Mouse (Mus musculus): ENCODE results near the gene Arhgap18.
A peak's percentile ranks its signal among the peaks of the same experiment; 100 is the strongest.

Gene Arhgap18

DNA sequence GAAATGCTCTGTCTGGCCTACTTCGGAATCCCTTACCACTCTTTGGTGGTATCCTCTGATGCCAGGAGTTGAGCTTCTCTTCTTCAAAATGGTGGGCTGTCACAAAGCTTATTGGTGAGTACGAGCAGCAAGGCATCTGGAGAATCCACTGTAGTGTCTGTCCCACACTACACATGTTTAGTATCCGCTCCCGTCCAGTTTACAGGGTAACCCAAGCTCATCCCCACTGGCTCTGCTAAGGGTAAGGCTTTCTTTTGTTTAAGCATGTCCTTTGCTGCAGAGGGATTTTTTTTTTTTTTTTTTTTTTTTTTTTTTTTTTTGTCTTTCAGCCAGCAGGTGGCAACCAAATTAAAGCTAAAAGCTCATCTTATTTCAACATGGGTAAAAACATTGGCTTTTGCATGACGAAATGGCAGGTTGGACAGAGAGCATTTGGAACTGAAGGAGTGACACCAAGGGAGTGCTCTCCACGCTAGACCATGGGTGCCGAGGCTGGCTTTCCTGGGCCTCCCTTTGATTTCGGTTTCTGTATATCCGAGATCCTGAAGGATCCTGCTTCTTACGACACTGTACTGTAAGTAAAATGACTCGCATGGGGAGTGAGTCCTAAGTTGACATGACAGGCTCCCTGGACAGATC lies at the start of gene Arhgap18:
Gene Arhgap18 (plus strand): TSS at position 493 of the 639 bp plus-strand sequence.
- no peak for DNase-seq

- DNase-seq: no peak
Measured at GRCm38 (mm10) chr10:26710458-26711011, 42.7 kb upstream of the Arhgap18 start.

DNA sequence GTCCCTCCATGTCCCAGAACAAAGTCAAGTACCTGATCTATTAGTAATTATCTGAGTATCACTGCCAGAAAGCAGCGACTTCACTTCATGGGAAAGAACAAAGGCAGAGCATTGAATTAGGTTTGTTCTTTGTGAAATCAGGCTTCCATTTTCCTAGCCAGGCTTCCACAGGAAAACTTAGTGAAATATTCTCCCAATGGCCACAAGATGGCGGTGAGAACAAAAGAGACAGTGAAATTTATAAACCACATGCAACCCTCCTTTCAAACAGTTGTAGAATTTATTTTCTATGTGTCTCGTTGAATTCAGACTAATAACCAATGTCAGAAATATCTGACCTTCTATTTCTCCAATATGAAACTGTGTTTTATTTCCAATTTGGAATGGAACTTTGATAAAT lies 42.2 kb upstream of the Arhgap18 start:
- peak in 1 of 2 experiments; percentile 39 for DNase-seq

DNA sequence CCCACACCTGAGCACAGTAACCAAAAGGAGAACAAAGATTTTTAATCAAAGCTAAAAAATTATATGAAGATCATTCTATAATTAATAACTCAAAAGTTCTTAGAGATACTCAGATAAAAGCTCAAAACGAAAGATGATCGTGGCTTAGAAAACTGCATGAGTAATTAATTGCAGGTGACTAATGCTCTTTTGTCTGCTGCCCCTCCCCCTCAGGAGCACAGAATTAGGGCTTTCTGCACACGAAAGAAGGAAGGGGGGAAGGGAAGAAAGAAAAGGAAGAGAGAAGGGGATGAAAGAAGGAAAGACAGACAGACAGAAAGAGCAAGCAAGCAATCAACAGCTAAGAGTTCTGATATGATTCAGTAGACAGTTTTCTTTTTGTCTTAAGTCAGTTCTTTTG lies 39.2 kb upstream of the Arhgap18 start:
- DNase-seq: no peak

DNA sequence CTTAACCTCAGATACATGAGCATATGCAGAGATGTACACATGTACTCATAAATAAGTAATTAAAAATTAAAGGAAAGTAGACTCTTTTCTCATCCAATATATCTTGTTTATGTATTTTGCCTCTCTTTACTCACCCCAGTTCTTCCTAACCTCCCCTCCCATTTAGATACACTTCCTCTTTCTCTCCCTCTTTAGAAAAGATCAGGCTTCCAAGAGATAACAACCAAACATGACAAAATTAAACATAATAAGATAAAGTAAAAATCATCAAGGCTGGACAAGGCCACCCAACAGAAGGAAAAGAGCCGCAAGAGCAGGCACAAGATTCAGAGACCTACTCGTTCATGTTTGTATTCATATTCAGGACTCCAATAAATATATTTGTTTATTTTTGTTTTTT lies 28.5 kb upstream of the Arhgap18 start:
- DNase-seq: no peak

DNA sequence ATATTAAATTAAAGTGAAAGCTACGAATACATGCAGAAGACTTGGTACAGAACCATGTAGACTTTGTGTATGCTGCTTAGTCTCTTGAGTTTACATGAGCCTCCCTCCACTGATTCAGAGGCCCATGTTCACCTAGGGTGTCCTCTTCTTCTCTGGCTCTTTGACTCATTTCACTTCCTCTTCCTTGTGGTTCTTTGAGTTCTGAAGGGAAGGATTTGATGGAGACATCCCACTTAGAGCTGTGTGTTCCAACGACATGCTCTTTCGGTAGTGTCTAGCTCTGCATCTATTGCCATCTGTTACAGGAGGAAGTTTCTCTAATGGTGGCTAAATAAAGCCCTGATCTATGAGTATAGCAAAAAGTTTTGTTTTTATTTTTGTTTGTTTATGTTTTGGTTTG lies 28.0 kb upstream of the Arhgap18 start:
- no peak for DNase-seq

- no peak for DNase-seq
Measured at GRCm38 (mm10) chr10:26750827-26751226, 2.4 kb upstream of the Arhgap18 start.

GRCm38 (mm10) chr10:26752064-26752928 lies 925 bp upstream of the Arhgap18 start:
- DNase-seq: peak; percentile 21 to 48

- DNase-seq: no peak
Measured at GRCm38 (mm10) chr10:26754006-26754405, 785 bp downstream of the Arhgap18 start.

- DNase-seq: no peak
Measured at GRCm38 (mm10) chr10:26757231-26757630, 4.0 kb downstream of the Arhgap18 start.

GRCm38 (mm10) chr10:26759469-26759868 lies 6.2 kb downstream of the Arhgap18 start:
- DNase-seq: no peak

- no peak for DNase-seq
Measured at GRCm38 (mm10) chr10:26761103-26761502, 7.9 kb downstream of the Arhgap18 start.

DNA sequence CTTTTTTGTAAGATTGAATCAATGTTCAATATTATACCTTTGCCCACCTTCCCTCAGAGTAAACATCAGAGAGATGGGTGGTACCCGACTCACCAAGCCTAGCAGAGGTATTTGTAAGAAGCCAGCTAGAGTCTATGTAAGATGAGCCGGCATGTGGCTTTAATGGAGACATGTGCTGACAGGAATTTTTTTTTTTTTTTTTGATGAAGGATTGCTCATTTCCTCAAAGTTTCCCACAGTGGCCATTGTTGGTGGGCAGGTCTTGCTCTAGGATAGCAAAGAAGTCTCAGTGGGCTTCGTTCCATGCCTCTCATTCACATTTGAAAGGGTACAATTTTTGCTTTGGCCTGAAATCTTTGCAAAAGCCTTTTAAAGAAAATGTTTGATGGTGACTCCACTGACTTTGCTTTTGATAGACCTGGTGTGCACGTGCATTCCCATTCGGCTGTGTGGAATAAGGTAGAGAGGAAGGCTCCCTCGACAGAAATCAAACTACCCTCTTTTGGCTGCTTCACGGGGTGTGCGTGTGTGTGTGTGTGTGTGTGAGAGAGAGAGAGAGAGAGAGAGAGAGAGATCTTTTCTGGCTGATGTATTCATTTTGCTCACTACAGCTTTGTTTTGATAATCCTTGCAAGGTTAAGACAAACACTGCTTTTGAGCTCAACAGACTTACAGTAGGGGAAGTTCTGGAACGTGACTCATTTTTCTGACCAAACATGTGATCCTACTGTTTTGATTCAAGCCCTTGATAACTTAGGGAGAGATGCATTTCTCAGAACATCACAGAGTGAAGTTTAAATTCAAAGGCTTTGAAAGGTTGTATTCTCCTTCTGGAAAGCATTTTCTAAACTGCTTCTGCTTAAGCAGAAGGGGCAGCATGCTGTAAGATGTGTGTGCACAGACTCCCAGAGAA lies 9.0 kb downstream of the Arhgap18 start:
- no peak for DNase-seq

GRCm38 (mm10) chr10:26767196-26767595 lies 14.0 kb downstream of the Arhgap18 start:
- DNase-seq: no peak

DNA sequence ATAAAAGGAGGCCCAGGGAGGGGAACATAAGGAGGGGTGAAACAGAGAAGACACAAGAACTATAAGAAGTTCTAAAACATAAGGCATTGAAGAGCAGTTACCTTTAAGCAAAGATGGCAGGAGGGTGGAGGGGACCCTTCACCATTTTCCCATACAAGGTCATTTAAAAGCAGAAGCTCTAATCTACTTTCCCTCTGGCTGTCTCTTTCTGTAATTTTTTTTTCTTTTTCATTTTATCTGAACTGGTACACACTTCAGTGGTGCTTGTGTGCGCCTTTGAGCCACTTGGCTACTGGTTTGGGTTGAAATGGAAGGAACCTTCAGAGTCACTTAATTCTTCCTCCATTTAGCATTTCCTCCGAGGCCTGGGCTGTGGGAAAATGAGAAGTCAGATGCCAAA lies 15.7 kb downstream of the Arhgap18 start:
- DNase-seq: no peak

DNA sequence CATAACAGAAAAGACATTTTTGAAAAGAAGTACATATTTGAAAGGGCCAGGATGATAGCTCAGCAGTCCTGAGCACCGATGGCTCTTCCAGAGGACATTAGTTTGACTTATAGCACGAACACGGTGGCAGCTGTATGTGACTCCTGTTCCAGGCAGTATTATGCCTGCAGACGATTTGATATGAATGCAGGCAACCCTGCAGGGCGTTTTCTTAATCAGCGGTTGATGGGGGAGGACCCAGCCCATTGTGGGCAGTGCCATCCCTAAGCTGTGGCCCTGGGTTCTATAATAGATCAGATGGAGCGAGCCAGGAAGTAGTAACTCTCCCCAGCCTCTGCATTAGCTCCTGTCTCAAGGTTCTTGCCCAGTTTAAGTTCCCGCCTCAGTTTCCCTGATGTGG lies 16.8 kb downstream of the Arhgap18 start:
- DNase-seq: no peak

GRCm38 (mm10) chr10:26771938-26772623 lies 18.9 kb downstream of the Arhgap18 start:
- peak; percentile 37 to 62 for DNase-seq

GRCm38 (mm10) chr10:26772624-26773540 lies 19.7 kb downstream of the Arhgap18 start:
- DNase-seq: peak; percentile 54 to 67

DNA sequence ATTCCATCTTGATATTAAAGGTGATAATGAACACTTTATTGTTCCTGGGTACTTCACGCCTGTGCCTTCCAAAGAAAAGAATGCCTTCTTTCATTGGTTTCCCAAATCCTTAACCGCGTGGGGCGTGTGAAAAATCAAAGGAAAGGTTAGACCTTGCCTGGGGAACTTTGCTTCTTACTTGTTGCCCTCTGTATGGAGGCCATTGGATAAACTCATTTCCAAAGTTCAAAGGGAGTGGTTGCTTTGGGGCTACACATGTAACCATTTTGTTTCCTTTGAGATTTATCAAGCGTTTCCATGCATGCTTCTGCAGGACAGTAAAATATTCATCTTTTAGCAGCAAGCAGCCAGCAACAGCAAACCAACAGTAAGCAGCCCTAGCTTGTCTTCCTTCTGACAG lies 20.3 kb downstream of the Arhgap18 start:
- DNase-seq: no peak

DNA sequence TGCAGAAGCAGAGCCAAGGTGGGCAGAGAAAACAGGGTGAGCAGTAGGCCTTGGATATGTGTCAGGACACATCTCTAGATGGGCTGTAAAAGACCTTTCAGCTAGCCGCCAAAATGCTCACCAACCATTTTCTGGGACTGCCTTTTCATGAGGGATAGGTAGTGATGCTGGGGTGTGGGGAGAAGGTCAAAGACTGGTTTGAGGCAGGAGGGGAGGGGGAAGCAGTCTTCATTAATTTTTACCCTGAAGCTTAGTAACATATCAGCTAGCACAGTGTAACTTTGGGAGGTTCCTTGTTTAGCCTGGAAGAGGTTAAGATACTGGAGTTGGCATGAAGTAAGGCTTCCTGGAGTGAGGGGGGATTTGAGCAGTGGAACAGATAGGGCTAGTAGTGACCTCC lies 21.0 kb downstream of the Arhgap18 start:
- no peak for DNase-seq

GRCm38 (mm10) chr10:26776443-26776842 lies 23.2 kb downstream of the Arhgap18 start:
- no peak for DNase-seq

Measured in cerebellum, postnatal 25 days (tissue).